Mouse (Mus musculus): ENCODE measurements around the gene Olfr605.

DNA sequence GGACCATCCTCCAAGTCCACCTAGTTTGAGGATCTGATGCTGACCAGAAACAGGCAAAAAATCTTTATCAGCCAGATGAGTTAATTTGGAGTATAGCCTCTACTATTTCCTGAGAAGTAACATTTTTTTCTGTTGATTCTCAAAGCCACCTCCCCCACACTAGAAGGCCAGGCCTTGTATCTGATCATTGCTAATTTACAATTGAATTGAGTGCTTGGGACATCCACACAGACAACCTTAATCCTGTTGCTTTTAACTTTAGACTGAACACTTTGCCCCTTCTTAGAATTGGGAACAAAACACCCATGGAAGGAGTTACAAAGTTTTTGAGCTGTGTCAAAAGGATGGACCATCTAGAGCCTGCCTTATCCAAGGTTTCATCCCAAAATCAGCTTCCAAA is 47.5 kb downstream of the Olfr605 start:
- TF ChIP-seq CTCF (IDR thresholded peaks at IDR 0.05; ENCODE audit: borderline replicate concordance, insufficient read depth, low read length) (no peak), POLR2A (IDR thresholded peaks at IDR 0.05; ENCODE audit: low read depth, low read length) (no peak)
